Mouse (Mus musculus) cerebellum, postnatal 4 days (tissue): Measurements from ENCODE around the gene Krtap19-4.
A peak's percentile ranks its signal among the peaks of the same experiment; 100 is the strongest.

ENCODE experiments used
- DNase-seq, 2 experiments: peaks; one replicate each; pipeline ENCODE4 v3.0.0; 2022; ENCODE audit warnings: low spot score in 2 of 2, mixed read lengths in 1 of 2

Gene Krtap19-4

DNA sequence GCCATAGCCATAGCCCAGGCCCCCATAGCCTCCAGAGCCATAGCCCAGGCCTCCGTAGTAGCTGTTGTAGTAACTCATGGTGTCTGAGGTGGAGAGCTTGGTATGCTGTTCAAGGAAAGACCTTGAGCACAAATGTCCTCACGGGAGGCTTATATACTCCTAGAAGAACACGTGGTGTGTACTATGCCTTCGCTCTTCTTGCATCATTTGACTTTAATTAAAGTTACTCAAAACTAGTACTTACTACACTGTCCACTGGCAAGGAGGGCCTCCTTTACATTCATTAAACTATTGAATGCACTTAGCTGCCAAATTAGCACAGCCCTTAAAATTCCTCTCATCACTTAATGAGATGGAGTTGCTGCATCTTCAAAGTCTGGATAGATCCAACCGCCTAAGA lies at the start of gene Krtap19-4:
TSS of gene Krtap19-4 (minus strand) at position 101 of the 400 bp plus-strand sequence.
- DNase-seq, result no peak

DNA sequence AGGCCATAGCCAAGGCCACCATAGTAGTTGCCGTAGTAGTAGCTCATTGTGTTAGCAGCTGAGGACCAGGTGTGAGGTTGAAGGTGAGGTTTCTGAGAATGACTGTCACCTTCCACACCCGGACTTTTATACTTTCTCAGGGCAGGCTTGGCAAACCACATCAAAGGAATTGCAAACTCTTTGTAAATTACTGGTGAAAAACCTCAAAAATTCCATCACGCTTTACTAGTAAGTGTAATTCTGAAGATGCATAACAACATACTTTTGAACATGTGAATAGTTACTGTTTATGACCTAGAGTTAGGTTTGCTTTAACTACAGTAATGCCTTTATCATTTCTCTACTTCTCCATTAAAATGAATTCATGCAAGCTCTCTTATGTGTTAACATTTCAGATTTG lies 47.3 kb upstream of the Krtap19-4 start, which contains the start of gene Krtap19-9b:
TSS of gene Krtap19-9b (minus strand) at position 101 of the 400 bp plus-strand sequence.
- DNase-seq, result no peak

DNA sequence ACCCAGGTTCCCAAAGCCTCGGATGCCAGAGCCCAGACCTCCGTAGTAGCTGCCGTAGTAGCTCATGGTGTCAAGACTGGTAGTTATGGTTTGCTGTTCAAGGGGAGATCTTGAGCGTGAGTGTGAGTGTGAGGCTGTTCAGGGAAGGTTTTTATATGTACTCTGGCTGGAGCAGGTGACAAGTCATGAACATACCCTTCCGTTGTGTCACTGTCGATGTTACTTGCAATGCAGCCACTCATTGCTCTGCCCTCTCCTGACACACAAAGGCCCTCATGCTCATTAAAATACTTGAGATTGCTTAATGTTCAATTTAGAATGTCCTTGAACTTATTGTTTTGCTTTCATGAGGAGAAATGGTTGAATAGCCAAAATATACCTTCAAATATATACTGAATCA lies 11.5 kb upstream of the Krtap19-4 start, which contains the start of gene Krtap19-5:
TSS of gene Krtap19-5 (minus strand) at position 101 of the 400 bp plus-strand sequence.
- no peak for DNase-seq

DNA sequence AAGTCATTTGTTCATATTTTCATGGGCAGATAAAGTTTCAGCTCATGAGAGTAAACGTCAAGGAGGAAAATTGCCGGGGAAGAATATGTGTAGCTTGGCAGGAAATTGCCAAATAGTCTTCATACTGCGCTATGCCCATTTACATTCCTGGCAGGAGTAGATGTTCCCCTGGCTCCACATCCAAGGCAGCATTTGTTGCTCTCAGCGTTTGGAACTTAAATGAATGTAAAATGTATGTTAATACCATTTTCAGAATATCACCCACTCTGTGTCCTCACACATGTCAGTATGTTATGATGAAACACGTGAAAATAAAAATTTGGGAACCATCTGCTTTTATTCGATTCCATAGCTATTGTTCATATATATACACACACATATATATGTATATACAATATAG lies 2.0 kb upstream of the Krtap19-4 start:
- no peak for DNase-seq

DNA sequence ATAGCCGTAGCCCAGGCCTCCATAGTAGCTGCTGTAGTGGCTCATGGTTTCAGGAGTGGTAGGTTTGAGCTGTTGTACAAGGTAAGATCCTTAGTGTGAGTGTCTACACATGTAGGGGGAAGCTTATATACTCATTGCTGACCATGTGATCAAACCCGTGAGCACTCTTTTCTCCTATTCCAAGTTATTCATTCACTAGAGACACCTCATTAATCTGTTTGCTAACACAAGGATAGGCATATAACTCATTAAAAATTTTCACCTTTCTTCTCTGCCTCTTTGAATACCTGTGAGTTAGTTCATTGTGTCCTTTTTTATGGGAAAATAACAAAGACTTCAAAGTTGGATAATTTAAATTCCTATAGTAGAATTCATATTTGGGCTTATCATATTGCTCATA lies 7.0 kb downstream of the Krtap19-4 start, which contains the start of gene Krtap19-3:
TSS of gene Krtap19-3 (minus strand) at position 101 of the 400 bp plus-strand sequence.
- DNase-seq, result no peak

DNA sequence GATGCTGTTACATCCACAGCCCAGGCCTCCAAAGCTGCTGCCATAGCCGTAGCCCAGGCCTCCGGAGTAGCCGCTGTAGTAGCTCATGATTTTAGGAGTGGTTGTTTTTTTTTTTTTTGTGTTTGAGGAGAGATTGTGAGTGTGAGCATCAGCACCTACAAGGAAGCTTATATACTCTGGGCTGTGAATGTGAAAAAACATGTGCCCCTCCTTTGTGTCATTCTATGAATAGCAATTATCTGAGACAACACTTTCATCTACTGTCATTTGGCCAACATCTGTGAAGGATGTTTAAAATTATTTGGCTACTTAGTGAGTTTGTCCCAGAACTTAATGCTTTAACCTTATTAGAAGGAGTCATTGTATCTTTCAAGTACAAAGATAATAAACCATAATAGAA lies 10.7 kb downstream of the Krtap19-4 start, which contains the start of gene Krtap19-2:
TSS of gene Krtap19-2 (minus strand) at position 101 of the 400 bp plus-strand sequence.
- DNase-seq, result no peak

DNA sequence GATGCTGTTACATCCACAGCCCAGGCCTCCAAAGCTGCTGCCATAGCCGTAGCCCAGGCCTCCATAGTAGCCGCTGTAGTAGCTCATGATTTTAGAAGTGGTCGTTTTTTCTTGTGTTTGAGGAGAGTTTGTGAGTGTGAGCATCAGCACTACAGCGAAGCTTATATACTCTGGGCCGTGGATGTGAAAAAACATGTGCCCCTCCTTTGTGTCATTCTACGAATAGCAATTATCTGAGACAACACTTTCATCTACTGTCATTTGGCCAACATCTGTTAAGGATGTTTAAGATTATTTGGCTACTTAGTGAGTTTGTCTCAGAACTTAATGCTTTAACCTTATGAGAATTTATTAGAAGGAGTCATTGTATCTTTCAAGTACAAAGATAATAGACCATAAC lies 15.6 kb downstream of the Krtap19-4 start, which contains the start of gene Krtap19-1:
TSS of gene Krtap19-1 (minus strand) at position 101 of the 400 bp plus-strand sequence.
- DNase-seq, result no peak

DNA sequence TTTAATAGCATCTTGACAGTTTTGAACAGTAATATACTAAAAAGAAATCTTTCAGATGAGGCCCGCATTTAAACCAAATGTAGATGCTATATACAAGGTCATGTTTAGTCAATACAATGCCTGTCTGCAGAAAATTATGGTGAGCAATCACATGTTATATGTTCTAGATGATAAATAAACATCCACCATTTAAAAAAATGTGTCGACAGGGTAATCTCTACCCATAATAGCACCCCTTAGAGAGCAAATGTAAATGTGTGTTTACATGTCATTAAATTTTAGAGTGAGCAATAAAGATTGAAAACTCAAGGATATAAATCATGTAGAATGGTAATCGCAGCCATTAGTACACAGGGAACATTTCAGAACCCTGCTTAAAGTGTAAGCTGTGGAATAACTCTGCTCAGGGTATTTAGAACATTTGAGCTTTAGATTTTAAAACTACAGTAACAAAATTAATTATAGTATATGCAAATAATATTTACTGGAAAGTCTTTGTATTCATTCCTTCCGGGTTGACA lies 19.9 kb downstream of the Krtap19-4 start:
- DNase-seq, result no peak

DNA sequence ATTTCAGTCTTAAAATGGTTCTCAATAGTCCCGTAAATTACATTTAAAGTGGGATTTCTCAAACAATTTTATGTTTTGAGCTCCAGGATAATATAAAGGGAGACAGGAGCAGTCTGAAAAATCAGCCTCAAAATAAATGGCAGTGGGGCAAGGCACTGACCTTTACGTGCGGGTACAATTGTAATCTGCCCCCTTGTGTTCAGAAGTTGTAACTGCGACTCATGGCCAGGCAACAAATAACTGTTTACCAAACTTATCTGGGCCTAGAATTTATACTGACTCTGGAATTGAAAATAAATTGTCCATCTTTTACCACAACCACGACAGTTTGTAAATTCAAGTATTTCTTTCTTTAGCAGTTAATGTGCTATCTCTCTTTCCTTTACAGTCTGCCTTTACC lies 33.4 kb downstream of the Krtap19-4 start:
- peak in 1 of 2 experiments; percentile 38 for DNase-seq

DNA sequence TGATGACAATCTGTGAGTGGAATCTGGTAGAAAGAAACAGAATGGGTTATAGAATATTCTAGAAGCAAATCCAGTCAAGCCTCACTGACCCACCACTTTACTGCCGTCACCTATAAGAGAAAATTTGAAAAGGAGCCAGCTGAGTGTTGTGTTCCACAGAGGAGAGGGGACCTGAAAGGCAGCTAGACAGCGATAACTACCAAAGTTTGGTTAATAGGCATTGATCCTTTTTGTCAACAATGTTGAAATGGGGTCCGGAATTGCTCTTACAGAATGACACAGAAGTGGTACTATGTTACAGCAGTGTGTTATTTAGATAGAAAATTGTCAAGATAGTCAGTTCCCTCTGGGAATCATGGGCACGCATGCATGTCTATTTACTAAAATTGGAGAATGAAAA lies 36.3 kb downstream of the Krtap19-4 start:
- DNase-seq, result no peak

DNA sequence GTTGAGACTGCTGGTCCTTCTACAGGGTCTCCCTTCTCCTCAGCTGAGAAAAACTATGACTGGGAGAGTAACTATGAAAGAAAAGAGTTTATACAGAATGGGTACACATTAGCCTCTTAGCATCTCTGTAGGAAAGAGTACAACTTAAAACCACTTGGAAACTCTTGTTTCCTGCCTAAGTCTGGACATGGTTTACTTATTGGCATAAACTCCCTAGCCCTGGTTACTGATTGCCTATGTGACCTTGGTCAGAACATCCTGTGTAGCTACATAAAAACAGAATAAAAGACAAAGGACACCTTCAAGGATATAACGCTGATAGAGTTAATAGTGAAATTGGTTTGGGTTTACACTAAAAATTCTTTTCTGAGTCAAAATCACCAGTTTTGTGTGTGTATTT lies 37.5 kb downstream of the Krtap19-4 start:
- no peak for DNase-seq
